Mouse (Mus musculus) ES-Bruce4 (cell line): Measurements from ENCODE around the gene Tbc1d10b.

Experiments used
- CTCF ChIP-seq: IDR thresholded peaks from one replicate; pipeline ENCODE4 v1.8.1; 2011; ENCODE audit warnings: low read depth, low read length
- EP300 ChIP-seq: IDR thresholded peaks from 2 replicates; pipeline ENCODE4 v1.6.1; 2011; ENCODE audit warnings: low read depth, low read length; ENCODE audit not compliant: insufficient read depth

GRCm38 (mm10) chr7:127187351-127187750, 20.9 kb downstream of the Tbc1d10b start:
- TF ChIP-seq CTCF: no peak
- TF ChIP-seq EP300: no peak
